Mouse (Mus musculus): ENCODE measurements around the gene Ctso.

Ctso gene

GRCm38 (mm10) chr3:81932141-81933101 is at the start of gene Ctso:
Gene Ctso (plus strand): TSS chr3:81932601.
- DNase-seq (ENCODE audit: low read depth, low spot score) = peak; percentile 67

DNA sequence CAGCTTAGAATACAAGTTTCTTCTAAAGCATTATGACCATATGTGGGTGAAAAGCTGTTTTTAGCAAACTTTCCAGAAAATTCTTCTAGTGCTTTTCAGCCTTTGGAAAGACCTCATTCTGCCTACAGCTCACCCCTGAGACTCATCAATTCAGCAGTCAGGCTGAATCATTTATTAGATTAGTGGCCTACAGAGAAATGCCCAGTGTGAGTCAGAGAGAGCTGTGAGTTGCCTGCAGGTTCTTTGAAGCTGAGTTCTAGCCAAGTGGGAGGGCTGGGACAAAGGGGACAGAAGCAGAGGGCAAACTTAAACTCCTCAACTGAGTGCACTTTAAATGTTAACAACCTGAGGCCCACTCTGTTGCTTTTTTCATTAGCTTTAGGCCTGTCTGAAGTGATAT is 48.5 kb upstream of the Ctso start:
- no peak for DNase-seq (ENCODE audit: low read depth, low spot score)

DNA sequence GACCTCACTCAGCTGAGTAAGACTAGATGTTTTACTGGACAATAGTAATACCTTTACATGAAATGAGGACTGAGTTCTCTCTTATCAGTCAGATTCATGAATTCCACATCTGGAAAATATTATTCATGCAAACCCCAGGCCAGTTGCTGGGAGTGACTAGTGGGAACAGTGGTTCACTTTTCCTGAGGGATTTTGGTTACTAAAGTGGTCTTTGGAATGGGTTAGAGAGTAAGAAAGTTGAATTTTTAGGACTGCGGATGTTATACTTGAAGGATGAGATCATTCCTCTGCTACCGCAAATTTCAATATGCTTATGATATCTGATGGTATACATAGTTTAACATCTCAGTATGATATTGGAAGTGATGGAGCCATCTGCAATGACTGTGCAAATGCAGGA is 46.8 kb upstream of the Ctso start:
- DNase-seq (ENCODE audit: low read depth, low spot score) = no peak

DNA sequence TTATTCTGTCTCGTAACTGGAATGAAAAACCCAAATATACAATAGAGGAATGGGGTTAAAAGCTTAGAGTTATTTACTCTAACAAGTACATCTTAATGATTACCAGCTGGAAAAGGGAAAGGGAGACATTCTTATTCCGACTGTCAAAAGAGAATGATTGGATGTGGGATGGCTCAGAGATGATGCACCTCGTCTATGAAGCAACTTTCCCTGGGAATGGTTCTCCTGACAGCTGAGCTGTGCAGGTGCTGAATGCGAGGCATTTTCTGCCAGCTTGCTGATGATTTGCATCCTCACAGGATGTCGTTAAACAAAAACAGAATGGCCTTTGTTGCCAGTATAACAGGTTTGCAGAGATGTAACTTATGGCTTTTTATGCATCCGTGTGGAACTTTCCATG is 43.3 kb upstream of the Ctso start:
- DNase-seq (ENCODE audit: low read depth, low spot score) = no peak

GRCm38 (mm10) chr3:81910286-81911036 is 21.9 kb upstream of the Ctso start:
- no peak for DNase-seq (ENCODE audit: low read depth, low spot score)

DNA sequence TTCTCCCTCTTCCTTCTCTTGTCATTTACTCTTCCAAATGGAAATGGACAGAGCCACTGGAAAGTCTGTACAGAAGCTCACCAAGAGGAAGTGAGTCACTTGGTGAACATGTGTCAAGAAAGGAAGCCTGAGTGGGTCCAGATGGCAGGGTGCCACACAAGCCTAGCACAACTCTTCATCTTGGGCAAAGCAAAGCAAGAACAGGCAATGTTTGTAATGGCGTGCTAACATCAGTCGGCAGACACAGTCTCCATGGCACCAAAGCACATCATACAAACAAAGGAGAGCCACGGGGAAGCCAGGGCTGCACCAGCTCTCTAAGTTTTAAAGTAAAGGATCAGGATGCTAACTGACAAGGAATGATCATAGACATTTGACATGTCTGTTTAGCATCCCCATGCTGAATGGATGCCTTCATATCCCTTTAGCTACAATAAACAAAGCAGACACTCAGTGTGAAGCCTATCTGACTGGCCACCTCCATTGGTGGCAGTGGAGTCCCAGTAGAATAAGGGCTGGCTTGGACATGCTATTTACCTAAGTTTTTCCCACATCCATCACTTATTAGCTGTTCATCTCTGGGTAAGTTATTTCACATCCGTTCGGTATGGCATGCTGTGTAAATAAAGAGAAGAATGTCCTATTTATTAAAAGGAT is 16.2 kb upstream of the Ctso start:
- DNase-seq (ENCODE audit: low read depth, low spot score) = no peak

DNA sequence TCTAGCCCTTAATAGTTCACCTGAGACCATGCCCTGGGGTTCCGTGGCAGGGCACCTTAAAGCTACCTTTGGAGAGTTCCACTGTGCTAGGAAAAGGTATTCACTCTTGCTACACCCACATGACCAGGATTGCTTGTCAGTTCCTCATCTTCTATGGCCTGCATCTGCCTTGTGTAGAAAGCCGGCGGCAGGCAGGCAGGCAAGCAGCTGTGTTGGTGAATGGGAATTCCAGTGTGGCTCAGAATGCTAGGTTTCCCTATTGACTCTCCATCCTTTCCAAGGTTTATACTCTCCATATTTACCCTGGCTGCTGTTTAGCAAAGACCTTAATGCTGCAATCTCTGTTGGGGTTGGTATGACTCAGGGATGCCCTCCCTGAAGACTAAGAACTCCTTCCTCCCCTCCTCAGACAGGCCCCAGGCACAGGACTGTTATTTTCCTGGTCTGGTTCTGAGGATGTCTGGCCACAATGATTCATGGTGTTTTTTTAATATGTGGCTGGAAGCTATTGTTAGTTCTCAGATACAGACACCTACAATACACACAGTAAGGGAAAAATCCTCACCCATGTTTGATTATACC is 15.0 kb upstream of the Ctso start:
- no peak for DNase-seq (ENCODE audit: low read depth, low spot score)

GRCm38 (mm10) chr3:81918215-81918614 is 14.2 kb upstream of the Ctso start:
- DNase-seq (ENCODE audit: low read depth, low spot score) = no peak

DNA sequence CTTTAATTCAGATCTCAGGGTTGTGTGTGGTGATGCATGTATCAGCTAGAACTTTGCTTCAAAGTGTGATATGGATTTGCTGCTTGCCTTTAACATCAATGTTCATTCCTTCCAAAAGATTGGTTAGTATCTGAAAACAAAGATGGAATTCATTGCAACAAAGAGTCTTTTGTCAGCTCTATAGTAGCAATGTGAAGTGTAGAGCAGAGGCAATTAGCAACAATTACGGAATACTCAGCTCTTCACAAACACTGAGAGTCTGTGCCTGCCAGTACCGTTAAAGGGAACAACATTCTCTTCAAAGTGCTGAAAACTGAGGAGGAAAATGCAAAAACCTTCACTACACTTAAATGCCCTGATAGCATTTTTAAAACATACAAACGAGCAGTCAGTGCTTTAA is 12.7 kb upstream of the Ctso start:
- no peak for DNase-seq (ENCODE audit: low read depth, low spot score)

GRCm38 (mm10) chr3:81922910-81923309 is 9.5 kb upstream of the Ctso start:
- DNase-seq (ENCODE audit: low read depth, low spot score) = no peak

DNA sequence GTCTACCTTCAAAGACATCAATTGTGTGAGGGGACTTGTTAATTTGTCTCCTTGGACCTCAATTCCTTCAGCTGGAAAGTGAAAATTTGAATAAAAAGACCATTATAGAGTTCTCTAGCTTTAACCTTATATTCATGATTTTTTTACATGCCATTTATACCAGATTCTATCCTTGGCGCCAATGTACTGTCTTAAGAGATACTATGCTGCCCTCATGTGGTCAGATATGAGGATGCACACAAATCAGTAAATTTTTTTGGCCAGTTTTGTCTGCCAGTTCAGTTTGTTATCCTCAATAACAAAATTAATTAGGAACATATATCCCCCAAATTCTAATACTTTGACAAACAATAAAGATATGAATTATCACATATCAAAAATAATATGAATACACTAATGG is 7.5 kb upstream of the Ctso start:
- peak; percentile 41 for DNase-seq (ENCODE audit: low read depth, low spot score)

- no peak for DNase-seq (ENCODE audit: low read depth, low spot score)
These were observed 6.5 kb upstream of the Ctso start for GRCm38 (mm10) chr3:81925856-81926255.

DNA sequence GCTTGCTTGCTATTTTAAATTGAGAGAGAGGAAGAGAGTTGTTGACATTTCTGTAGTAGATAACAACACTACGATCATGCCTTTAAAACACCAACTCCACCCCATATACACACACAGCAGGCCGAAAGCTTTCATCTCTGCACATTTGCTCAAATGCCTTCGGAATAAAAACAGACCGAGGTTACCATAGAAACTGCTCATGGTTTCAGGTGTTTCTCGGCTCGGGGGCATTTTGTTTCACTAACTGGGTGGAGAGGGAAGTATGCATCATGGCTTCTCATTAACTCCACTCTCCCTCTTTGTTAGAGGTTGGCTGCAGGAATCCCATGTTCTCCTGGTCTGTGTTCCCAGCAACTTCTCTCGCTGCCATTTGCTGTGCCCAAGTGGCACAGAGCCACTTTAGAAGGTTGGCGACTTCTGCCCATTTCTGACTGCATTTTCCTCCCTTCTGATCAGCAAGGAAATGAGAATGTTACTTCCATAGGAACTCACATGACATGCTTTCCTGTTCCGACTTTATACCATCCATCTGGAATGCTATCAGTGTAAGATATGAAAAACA is 5.6 kb upstream of the Ctso start:
- DNase-seq (ENCODE audit: low read depth, low spot score) = no peak

GRCm38 (mm10) chr3:81929073-81929472 is 3.3 kb upstream of the Ctso start:
- no peak for DNase-seq (ENCODE audit: low read depth, low spot score)

DNA sequence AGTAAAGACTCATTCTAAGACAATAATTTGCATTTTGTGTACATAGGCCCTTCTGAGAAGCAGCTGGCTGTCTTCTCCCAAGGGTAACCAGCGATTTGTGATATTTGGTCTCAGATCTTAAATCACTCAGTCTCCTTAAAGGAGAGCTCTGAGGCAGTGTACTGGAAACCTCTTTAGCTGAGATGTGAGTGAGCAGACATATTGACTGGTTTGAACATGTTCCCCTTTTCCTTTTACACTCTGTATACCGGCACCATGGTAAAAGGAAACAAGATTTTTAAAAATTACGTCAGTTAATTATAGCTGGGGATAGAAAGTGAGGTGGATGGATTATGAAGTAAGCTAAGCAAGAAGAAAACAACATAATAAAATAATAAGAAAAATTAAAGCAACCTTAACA is 706 bp upstream of the Ctso start:
- no peak for DNase-seq (ENCODE audit: low read depth, low spot score)

DNA sequence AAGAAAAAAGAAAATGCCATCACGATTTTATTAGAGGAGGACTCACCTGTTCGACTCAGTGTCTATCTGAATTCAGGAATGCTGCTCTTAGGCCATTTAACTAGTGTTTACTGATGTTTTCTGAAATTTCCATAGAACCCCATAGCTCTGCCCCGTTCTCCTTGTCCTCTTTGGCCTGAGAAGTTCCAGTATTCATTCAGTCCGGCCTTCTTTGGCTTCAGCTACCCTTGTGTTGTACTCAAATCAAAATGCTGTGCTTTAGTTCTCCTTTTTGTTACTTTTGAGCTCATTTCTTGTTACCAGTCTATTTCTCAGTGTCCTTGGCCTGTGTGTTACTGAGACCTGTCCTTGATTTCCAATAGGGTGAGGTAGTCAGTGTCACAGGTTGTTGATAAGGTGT is 947 bp downstream of the Ctso start:
- DNase-seq (ENCODE audit: low read depth, low spot score) = no peak

DNA sequence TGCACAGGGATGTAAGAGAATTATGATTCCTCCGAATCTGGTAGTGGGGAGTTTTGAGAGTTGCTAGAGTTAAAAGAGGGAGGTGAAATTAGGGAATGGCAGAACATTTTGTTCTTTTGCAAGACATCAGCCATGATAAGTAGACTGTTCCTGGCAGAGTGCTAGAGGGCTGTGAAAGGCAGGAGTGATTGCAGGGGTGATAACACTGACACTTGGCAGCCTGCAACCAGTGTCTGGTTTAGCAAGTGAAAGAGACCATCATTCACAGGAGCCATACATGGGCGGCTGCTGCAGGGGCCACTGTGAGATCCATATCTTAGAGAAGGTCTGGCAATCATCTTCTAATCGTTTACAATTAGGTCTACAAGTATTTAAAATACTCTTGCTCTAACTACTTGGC is 6.5 kb downstream of the Ctso start:
- DNase-seq (ENCODE audit: low read depth, low spot score) = no peak

GRCm38 (mm10) chr3:81942341-81942740 is 9.9 kb downstream of the Ctso start:
- DNase-seq (ENCODE audit: low read depth, low spot score) = no peak

DNA sequence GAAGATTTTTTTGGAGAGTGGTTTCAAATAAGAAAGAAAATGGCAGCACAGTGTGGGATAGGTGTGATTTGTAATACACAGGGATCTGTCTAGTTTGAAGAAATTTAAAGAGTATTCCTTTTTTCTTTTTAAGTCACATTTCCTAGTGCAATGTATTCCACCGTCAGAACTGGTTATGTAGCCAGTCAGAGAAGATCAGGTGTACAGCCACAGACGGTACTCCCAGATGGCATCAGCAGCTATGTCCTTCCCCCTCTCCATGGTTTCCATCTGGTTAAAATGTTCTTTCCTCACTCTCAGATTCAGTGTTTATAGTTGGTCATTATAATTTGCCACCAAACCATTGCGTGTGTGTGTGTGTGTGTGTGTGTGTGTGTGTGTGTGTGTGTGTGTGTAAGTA is 10.7 kb downstream of the Ctso start:
- no peak for DNase-seq (ENCODE audit: low read depth, low spot score)

GRCm38 (mm10) chr3:81944851-81945393 is 12.5 kb downstream of the Ctso start:
- DNase-seq (ENCODE audit: low read depth, low spot score) = no peak

DNA sequence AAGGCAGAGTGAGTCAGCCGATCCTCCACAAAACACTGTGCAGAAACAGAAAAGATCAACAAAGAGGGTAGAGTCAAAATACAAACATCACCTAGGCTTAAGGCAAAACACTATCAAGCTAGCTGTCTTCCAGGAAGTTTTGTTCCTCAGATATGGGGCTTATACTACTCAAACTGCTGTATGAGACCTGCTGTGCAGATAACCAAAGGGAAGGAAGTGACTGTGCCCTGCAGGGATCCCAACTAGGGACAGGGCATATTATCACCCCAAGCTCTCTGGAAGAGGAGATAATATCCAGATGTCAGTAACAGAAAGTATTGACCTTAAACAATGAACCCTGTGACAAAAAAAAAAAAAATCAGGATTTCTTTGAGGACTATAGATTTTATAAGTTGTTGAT is 16.6 kb downstream of the Ctso start:
- no peak for DNase-seq (ENCODE audit: low read depth, low spot score)
